Mouse (Mus musculus): ENCODE data around the gene Cpa2.

DNA sequence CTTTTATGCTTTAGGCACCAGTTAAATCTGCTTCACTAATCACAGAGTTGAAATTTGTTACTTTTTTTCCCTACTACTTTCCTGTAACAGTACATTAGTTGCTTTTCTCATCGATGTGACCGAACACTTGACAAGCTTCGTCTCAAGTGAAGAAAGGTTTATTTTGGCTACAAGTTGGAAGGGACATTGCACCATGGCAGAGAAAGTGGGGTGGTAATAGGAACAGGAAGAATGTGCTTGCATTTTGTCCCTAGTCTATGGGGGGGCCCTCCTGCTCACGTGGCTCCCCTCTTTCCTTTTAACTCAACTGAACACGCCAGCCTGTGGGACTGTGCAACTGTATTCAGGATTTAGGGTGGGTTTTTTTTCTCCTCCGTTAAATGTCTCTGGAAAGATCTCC lies 11.2 kb downstream of the Cpa2 start:
- TF ChIP-seq ZNF384 (IDR thresholded peaks at IDR 0.05; ENCODE audit: low read depth, low read length) (no peak), CHD2 (IDR thresholded peaks at IDR 0.05; ENCODE audit: low read depth, low read length) (no peak)

Data from ES-E14 (cell line).